Mouse (Mus musculus): ENCODE results near the gene Gdpd1. TPM values are rescaled to one million over a fixed set of nuclear protein-coding genes. Genes with fewer than 3 reads are reported as not detected.

Gene Gdpd1
- 18.7 and 19.5 TPM in 2 replicates for polyA plus RNA-seq (2014; fragmentation: Nextera tagmentation; extraction: Ambion mirVana)

DNA sequence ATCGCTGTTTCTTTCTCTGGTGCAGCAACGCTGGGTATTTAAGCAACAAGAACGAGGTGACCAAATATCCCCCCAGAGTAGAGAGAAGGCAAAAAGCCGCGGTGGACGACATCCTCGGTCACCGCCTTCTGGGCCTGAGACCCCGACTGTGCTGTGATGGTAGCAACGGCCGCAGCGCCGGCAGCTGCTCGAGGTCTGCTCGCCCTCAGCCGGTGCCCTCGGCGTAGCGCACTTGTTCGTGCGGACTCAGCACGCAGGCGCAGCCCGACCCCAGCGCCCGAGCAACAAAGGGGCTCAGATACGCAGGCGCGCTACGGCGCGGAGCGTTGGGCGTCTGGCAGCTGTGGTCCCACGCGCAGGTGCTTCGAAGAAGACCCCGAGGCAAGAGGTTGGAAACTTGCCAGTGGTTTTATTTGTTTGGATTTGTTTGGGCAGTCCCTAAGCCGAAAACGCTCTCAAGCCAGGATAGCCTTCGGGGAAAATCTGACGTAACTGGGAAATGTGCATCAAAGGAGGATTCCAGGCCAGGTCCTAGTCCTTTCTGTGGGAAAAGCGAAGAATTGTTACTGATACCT lies at the start of gene Gdpd1:
TSS of gene Gdpd1 (minus strand) at position 197 of the 575 bp plus-strand sequence.
- under 1% methylated on average over 43 of the region's 43 CpGs for WGBS
- H3K27ac ChIP-seq (ENCODE audit: low read depth) = peak within 1 kb of the TSS; percentile 78
- no peaks in the 10 kb centered on the region for H3K9me3 ChIP-seq (ENCODE audit: low read depth, low read length)
- no peaks in the 10 kb centered on the region for H3K4me1 ChIP-seq (ENCODE audit: insufficient read depth)
- peak; percentile 41 for TF ChIP-seq CTCF (IDR thresholded peaks at IDR 0.05; ENCODE audit: low read depth)
- H3K4me3 ChIP-seq (ENCODE audit: low read depth, low read length) = peak within 1 kb of the TSS; percentile 55
- peak within 1 kb of the TSS; percentile 71 for H3K9ac ChIP-seq
- peaks cover 22% of the 10 kb centered on the region for H3K36me3 ChIP-seq (ENCODE audit: insufficient read depth)
- H3K4me2 ChIP-seq = peak within 1 kb of the TSS; percentile 97
- ATAC-seq (ENCODE audit: insufficient read depth) = peak; percentile 94
- H3K27me3 ChIP-seq (ENCODE audit: insufficient read depth, low read length) = no peaks in the 10 kb centered on the region
- peak; percentile 90 for DNase-seq

DNA sequence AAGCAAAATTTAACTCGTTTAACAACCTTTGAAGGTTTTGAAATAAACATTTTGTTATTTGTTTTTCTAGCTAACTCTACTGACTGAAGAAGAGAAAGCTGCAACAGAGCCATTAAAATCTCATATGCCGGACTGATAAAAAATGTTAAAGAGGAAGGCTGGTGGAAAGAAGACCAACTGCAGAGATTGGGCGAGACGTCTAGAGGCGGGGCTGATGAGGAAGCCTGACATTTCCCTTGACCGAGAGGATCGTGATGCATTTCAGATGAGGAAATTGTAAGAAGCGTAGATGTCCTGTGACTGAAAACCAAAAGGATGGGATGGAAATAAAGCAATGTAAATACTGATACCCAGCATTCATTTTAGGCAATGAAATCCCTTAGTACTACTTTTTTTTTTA lies 48.0 kb upstream of the Gdpd1 start:
- Histone ChIP-seq H3K4me2 (no peak overlapping the region), H3K36me3 (ENCODE audit: insufficient read depth) (peaks cover 70% of the 10 kb centered on the region)
- WGBS = 66% methylated on average over 8 of the region's 8 CpGs

DNA sequence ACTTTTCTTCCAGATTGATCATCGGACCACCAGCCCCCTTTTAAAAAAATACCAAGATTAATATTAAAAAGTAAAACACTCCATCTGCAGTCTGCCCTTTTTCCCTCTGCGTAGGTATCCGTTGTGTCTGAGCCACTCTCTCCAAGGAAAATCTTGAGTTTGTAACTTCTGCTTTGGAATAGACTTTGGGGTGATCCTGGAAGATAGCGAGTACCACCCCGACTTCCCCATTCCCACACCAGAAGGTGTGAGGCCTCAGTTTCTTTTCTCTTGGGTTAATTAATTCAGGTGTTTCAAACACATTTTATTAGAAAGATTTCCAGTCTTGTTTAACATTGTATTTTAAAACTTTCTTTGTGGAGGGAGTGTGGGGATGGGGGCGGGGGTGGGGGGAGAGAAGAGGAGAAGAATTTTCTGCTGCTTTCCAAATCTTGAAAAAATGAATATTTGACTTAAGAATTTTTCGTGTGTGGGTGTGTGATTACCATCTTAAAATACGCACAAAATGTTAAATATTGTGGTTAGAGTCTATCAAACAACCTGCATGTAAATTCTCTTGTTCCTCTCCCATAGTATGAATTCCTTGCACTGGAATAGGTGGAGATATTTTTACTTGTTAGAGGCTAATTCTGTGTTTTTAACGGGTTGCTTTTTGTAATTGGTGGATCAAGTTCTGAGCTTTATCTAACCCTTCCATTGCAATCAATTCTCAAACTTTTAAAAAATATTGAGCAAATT lies 36.5 kb upstream of the Gdpd1 start:
- Histone ChIP-seq H3K4me1 (ENCODE audit: insufficient read depth) (peaks cover 8% of the 10 kb centered on the region; the same call in 1 of the 2 replicates), H3K9me3 (ENCODE audit: low read depth, low read length) (no peaks in the 10 kb centered on the region), H3K9ac (peak overlapping the region; percentile 99), H3K4me3 (ENCODE audit: low read depth, low read length) (peak overlapping the region; percentile 96), H3K27ac (ENCODE audit: low read depth) (peak overlapping the region; percentile 98), H3K27me3 (ENCODE audit: insufficient read depth, low read length) (no peaks in the 10 kb centered on the region), H3K36me3 (ENCODE audit: insufficient read depth) (peaks cover 41% of the 10 kb centered on the region), H3K4me2 (peak overlapping the region; percentile 80)
- under 1% methylated on average over 9 of the region's 9 CpGs for WGBS
- ATAC-seq (ENCODE audit: insufficient read depth) = no peak
- no peak for DNase-seq
- TF ChIP-seq CTCF (IDR thresholded peaks at IDR 0.05; ENCODE audit: low read depth) = no peak

More for the DNA sequence above, 48.0 kb upstream of the Gdpd1 start:
- no peaks in the 10 kb centered on the region for H3K4me1 ChIP-seq (ENCODE audit: insufficient read depth)
- no peak overlapping the region for H3K9ac ChIP-seq
- DNase-seq (no peak), ATAC-seq (ENCODE audit: insufficient read depth) (no peak)
- TF ChIP-seq CTCF (IDR thresholded peaks at IDR 0.05; ENCODE audit: low read depth) = no peak
- no peaks in the 10 kb centered on the region for H3K27me3 ChIP-seq (ENCODE audit: insufficient read depth, low read length)
- H3K9me3 ChIP-seq (ENCODE audit: low read depth, low read length) = no peaks in the 10 kb centered on the region
- no peak overlapping the region for H3K4me3 ChIP-seq (ENCODE audit: low read depth, low read length)
- no peak overlapping the region for H3K27ac ChIP-seq (ENCODE audit: low read depth)

DNA sequence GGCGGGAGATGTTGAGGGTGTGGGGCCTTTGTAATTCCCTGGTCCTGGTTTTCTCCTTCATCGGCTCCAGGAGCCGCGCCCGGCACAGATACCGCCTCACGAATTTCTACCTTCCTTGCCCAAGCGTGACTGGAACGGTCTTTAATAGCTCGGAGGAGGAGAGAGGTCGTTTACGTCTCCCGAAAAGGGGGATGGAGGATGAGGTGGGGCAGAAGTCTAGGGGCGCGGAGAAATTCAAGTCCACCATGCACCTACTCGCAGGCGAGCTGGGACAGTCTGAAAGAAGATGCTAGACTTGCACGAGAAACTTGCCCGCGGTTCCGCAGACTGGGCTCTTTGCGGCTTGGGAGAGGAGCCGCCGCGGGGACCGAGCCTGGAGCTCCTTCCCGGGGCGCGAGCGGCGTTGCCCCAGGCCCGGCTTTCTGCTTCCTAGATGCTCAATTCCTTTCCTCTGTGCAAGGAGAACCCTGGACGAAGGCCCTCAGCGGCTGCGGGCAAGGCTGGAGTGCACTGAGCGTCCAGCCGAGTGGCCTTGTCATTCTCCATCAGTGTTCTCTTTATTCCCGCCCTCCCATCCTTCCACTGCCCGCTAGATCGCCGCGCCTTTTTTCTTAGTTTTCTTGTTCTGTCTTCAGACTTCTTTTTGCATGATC lies 35.8 kb upstream of the Gdpd1 start:
- Histone ChIP-seq H3K36me3 (ENCODE audit: insufficient read depth) (peaks cover 41% of the 10 kb centered on the region), H3K4me2 (peak overlapping the region; percentile 80), H3K27me3 (ENCODE audit: insufficient read depth, low read length) (no peaks in the 10 kb centered on the region), H3K4me3 (ENCODE audit: low read depth, low read length) (peak overlapping the region; percentile 96), H3K9ac (peak overlapping the region; percentile 99), H3K9me3 (ENCODE audit: low read depth, low read length) (no peaks in the 10 kb centered on the region), H3K27ac (ENCODE audit: low read depth) (peak overlapping the region; percentile 98), H3K4me1 (ENCODE audit: insufficient read depth) (peaks cover 8% of the 10 kb centered on the region; the same call in 1 of the 2 replicates)
- DNase-seq (peak; percentile 68), ATAC-seq (ENCODE audit: insufficient read depth) (no peak)
- TF ChIP-seq CTCF (IDR thresholded peaks at IDR 0.05; ENCODE audit: low read depth) = no peak
- under 1% methylated on average over 42 of the region's 42 CpGs for WGBS

DNA sequence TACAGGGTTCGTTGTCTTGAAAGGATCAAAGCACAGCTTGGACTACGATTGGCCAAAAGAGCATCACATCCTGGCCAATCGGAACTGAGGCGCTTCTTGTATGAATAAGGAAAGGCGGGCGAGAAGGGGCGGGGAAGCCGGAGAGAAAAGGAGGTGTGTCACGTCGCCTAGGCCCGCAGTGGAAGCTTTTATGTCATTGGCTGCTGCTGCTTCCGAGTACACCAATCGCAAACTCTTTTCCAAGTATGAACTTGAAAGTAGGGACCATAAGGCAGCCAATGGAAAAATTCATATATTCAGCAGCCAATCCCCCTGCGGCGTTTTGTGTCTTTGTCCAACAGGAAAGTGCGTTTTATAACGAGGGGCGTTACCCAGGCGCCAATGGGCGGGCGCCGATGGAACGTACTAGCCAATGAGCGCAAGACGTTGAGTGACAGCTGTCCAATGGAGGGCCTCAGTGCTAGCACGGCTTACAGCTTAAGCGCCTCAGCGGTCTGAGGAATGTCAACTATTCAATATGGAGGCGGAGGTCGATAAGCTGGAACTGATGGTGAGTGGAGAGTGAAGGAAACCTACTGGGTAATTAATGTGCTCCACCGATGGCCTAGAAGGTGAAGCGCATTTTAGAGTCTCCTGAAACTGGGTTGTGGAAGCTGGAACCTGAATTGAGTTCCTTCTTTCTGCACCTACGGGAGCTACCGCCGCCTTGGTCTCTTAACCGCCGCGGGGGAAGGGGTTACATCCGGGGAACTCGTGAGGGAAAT lies 35.1 kb upstream of the Gdpd1 start, which contains the start of gene Ska2:
TSS of gene Ska2 (plus strand) at position 480 of the 764 bp plus-strand sequence.
- no peaks in the 10 kb centered on the region for H3K27me3 ChIP-seq (ENCODE audit: insufficient read depth, low read length)
- H3K9ac ChIP-seq = peak within 1 kb of the TSS; percentile 99
- under 1% methylated on average over 40 of the region's 40 CpGs for WGBS
- H3K4me2 ChIP-seq = peak within 1 kb of the TSS; percentile 80
- no peak for TF ChIP-seq CTCF (IDR thresholded peaks at IDR 0.05; ENCODE audit: low read depth)
- H3K4me1 ChIP-seq (ENCODE audit: insufficient read depth) = peaks cover 8% of the 10 kb centered on the region; the same call in 1 of the 2 replicates
- H3K27ac ChIP-seq (ENCODE audit: low read depth) = peak within 1 kb of the TSS; percentile 98
- ATAC-seq (ENCODE audit: insufficient read depth) (peak; percentile 99), DNase-seq (peak; percentile 100)
- H3K9me3 ChIP-seq (ENCODE audit: low read depth, low read length) = no peaks in the 10 kb centered on the region
- H3K36me3 ChIP-seq (ENCODE audit: insufficient read depth) = peaks cover 41% of the 10 kb centered on the region
- H3K4me3 ChIP-seq (ENCODE audit: low read depth, low read length) = peak within 1 kb of the TSS; percentile 96

DNA sequence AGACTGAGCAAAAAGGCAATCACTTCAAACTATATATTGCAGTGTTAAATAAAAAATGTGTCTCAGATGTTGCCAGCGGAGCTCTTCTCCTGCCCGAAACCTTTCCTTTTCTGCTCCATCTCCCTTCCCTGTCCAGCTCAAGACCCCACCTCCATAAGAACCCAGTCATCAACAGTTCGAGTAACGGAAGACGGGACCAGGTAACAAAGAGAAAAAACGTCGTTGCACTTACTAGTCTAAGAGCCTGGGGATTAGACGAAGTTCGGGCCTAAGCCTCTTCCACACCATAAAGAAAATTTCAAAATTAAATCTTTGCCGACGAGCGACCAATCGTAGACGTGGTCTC lies 34.5 kb upstream of the Gdpd1 start, which contains the start of gene Prr11:
TSS of gene Prr11 (minus strand) at position 300 of the 346 bp plus-strand sequence.
- ATAC-seq (ENCODE audit: insufficient read depth) (no peak), DNase-seq (no peak)
- under 1% methylated on average over 14 of the region's 14 CpGs for WGBS
- H3K4me3 ChIP-seq (ENCODE audit: low read depth, low read length) = peak within 1 kb of the TSS; percentile 96
- H3K36me3 ChIP-seq (ENCODE audit: insufficient read depth) = peaks cover 41% of the 10 kb centered on the region
- peak within 1 kb of the TSS; percentile 99 for H3K9ac ChIP-seq
- H3K27ac ChIP-seq (ENCODE audit: low read depth) = peak within 1 kb of the TSS; percentile 98
- peak within 1 kb of the TSS; percentile 80 for H3K4me2 ChIP-seq
- H3K9me3 ChIP-seq (ENCODE audit: low read depth, low read length) = no peaks in the 10 kb centered on the region
- TF ChIP-seq CTCF (IDR thresholded peaks at IDR 0.05; ENCODE audit: low read depth) = no peak
- peaks cover 8% of the 10 kb centered on the region; the same call in 1 of the 2 replicates for H3K4me1 ChIP-seq (ENCODE audit: insufficient read depth)
- no peaks in the 10 kb centered on the region for H3K27me3 ChIP-seq (ENCODE audit: insufficient read depth, low read length)
